Mouse (Mus musculus) cerebellum, adult 9-10 months (tissue): ENCODE results near the gene Ppp1r2.

Experiments used
- DNase-seq: peaks from one replicate; pipeline ENCODE4 v3.0.0; 2022

Gene Ppp1r2

DNA sequence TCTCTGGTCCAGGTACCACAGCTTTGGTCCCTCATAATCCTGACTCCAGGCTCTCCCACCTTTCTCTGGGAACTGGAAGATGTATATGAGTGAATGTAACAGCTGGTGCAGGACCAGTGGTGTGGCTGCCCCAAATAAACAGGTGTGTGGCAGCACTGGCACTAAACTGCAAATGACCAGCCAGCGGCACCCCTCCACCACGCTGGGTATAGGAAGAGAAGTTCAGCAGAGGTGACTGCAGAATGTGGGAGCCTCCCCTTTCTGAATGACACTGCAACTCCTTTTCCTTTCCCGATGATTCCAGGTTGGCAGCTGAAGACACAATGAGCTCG lies 41.9 kb downstream of the Ppp1r2 start:
- DNase-seq: no peak

DNA sequence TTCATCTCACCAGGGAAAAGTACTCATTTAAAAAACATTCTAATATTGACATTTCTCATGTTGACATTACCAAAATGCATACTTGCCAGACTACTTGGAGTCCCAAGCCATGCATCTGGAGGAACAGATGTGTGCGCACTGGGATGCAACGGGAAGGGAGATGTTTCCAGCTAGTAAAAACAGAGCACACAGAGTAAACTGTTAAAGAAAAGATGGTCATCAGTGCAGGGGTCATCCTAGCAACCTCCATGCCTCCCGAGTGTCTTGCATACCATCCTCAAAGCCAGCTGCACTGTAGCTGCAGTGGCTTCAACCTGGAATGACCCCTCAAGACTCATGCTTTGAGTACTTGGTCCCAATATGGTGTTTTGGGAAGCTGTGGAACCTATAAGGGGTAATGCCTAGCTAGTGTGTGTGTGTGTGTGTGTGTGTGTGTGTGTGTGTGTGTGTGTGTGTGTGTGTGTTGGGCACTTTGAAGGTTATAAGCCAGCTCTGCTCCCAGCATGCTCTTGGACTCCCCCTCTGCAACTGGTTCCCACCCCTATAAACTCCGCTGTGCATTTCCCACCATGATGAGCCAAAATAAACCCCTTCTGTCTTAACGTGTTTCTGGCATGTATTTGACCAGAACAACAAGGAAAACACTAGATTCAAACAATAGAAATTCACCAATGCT lies 42.4 kb downstream of the Ppp1r2 start:
- DNase-seq: no peak

DNA sequence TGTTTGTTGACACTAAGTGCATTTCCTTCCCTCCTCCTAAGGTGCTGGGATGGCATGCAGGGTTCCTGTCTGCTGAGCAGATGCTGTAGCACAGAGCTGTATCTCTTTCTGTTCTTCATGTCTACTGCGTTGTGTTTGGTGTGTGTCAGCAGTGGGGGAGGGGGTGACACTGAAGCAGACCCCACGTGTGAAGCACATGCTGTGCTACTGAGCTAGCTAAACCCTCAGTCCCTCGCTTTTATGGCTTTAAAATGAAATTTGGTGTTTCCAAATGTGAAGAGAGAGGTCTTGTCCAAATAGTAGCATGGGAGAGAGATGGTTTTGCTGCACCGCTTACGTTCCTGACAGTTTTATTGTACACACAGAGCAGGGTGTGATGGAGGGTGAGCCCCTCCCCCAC lies 43.5 kb downstream of the Ppp1r2 start:
- no peak for DNase-seq

DNA sequence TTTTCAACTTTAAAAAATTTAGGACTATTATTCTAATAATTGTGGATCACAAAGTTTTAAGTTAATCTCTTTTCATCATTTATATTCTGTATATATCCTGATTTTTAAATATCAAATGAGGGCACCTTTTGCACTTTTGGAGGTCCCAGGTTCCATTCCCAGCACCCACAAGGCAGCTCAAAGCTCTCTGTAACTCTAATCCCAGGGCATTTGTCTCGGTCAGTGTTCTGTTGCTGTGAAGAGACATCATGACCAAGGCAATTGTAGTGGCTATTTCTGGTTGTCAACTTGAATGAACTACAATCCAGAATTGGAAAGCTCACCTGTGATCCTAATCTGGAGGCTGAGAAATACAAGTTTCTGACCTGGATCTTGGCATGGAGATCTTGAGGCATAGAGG lies 47.3 kb downstream of the Ppp1r2 start:
- no peak for DNase-seq

DNA sequence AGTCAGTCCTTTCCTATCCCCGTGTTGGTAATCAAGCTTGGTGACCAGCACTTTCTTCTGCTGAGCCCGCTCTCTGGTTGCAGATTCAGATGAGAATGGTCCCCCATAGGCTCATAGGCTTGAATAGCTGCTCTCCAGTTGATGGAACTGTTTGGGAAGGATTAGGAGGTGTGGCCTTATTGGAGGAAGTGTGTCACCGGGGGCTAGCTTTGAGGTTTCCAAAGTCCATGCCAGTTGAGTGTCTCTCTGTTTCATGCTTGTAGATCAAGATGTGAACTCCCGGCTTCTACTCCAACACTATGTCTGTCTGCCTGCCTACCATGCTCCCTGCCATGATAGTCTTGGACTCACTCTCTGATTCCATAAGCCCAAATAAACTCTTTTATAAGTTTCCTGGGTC lies 59.8 kb downstream of the Ppp1r2 start:
- no peak for DNase-seq

DNA sequence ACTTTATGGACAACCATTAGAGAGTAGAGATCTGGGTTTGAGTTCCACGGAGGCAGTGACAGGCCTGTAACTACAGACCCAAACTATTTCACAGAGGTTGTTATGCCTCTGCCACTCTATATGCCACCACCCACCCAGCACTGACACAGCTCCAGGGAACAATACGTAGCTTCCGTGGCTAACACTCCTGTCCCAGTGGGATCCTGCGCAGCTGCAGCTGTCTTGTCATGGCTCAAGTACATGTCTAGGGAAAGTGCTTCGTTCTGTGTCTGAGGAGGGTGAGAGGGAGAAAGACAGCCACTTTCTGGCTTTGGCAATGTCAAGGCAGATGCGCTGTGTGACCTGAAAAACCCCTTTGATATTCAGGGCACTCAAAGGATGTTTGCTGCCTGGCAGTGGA lies 61.6 kb downstream of the Ppp1r2 start:
- no peak for DNase-seq

DNA sequence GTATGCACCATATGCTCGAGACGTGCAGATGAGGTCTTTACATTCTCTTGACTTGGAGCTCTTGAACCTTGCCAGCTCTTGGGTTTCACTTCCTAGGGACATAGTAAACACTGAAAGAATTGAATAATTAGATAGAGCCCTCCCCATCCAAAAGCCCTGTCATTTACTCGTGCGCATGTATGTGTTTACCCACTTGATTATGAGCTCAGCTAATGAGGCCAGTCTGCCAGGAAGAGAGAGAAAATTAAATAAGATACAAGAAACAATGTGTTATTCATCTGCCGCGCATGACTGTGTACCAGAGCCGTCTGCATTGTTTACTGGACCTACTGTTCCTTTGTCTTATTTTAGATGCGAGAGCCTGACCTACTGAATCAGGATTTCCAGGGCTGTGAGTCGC lies 63.6 kb downstream of the Ppp1r2 start:
- DNase-seq: no peak

DNA sequence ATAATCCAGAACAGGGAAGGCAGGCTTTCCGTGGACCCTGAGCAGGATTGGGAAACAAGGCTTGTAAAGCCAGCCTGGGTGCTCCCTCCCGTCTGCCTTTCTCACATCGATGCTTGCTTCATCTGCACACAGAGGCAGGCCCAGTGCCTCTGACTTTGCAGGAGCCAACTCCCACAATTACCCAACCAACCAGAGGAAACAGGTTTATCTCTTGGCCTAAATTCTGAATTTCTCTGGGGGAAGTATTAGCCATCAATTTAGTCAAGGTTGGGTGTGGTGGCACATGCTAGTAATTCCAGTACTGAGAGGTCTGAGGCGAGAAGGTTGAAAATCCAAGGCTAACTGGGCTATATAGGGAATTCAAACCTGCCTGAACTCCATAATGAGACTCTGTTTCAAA lies 64.6 kb downstream of the Ppp1r2 start:
- DNase-seq: no peak

DNA sequence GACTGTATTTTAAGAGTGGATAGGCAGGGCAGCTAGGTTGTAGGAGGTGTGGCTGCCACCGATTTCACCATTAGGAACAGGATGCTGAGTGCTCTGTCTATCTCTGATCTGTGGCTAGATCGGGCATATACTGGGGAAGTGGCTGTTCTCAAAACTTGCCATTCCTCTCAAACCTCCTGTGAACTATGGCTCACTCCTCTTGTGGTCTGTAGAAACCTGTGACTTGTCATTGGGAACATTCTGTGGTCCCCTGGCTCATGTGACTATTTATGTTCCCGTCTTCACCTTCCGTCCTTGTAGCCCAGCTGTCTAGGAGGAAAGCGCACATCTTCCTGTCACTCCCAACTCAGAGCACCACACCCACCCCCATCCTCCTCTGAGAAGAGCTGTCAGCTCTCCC lies 65.2 kb downstream of the Ppp1r2 start:
- no peak for DNase-seq

DNA sequence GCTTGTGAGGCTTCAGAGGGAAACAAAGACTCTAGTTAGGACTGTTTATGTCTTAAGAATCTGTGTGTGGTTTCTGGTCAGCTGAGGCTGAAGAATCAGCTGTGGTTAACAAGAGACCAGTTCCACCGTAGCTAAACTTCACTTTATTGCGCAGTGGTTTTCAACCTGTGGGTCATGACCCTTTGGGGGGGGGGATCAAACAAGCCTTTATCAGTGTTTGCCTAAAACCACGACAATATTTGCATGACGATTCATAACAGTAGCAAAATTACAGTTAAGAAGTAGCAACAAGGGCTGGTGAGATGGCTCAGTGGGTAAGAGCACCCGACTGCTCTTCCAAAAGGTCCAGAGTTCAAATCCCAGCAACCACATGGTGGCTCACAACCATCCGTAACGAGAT lies 69.4 kb downstream of the Ppp1r2 start:
- no peak for DNase-seq

DNA sequence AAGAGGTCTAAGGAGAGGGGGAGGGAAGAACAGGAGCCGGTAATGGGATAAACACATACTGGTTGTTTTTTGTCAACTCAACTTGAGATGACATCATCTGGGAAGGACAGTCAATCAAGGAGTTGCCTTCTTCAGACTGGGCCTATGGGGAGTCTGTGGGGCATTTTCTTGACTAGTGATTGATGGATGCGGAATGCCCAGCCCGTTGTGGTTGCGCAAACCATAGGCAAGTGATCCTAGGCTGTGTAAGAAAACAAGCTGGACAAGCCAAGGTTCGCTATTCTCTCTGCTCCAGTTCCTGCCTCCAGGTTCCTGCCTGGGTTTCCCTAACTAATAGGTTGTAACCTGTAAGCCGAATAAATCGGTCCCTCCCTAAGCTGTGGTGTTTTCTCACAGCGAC lies 69.9 kb downstream of the Ppp1r2 start:
- DNase-seq: no peak

DNA sequence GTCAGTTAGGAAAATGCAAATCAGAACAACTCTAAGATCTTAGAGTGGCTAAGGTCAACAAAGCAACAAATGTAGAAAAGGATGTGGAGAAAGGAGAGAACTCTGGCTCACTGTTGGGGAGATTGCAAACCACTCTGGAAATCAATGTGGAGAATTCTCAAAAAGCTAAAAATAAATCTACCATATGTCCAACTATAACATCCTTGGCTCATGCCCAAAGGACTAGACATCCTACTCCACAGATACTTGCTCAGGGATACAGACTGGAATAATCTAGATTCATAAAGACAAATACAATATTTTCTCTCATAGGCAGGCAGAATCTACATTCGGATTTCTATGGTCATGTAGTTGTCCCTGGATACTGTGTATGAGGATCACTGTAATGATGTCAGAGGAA lies 70.9 kb downstream of the Ppp1r2 start:
- peak; percentile 74 for DNase-seq

DNA sequence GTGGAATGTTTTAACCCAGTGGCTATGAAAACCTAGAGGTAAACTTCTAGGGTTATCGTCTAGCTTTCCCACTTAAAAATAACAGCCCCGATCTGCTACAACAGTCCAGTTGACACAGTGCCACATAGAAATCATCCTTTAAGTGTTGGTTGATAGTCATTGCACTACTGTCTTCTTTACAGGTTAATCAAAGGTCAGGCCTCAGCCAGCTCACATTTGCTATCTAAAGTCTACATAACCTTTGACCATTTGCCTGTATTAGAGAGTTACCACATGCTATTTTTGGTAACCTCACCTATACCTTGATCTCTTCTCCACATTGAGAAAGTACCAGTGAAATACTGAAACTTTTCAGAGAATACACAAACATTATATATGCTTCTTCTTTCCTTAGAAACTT lies 73.4 kb downstream of the Ppp1r2 start:
- peak; percentile 58 for DNase-seq
